Mouse (Mus musculus) kidney, postnatal 14 days (tissue): ENCODE data around the gene Scd3.
"Not testable (repeated sequence)": the region's sequence is repeated elsewhere in the genome, so short reads cannot be mapped to it uniquely, and the experiment has no call there.

Source experiments
- DNase-seq: peaks from one replicate; pipeline ENCODE4 v3.0.0; 2022; ENCODE audit warnings: mixed read lengths

The Scd3 gene

GRCm38 (mm10) chr19:44275418-44275817 lies 72.3 kb downstream of the Scd3 start:
- DNase-seq, result no peak

GRCm38 (mm10) chr19:44276861-44277260 lies 73.8 kb downstream of the Scd3 start:
- no peak for DNase-seq

- DNase-seq, result no peak
Measured at GRCm38 (mm10) chr19:44277931-44278330, 74.9 kb downstream of the Scd3 start.

GRCm38 (mm10) chr19:44280755-44281154 lies 77.7 kb downstream of the Scd3 start:
- DNase-seq, result peak; percentile 69

GRCm38 (mm10) chr19:44281825-44282447 lies 78.9 kb downstream of the Scd3 start:
- DNase-seq, result not testable (repeated sequence)

- no peak for DNase-seq
Measured at GRCm38 (mm10) chr19:44282534-44283156, 79.6 kb downstream of the Scd3 start.

GRCm38 (mm10) chr19:44283157-44284024 lies 80.3 kb downstream of the Scd3 start:
- DNase-seq, result no peak

GRCm38 (mm10) chr19:44284025-44284695 lies 81.1 kb downstream of the Scd3 start:
- peak; percentile 95 for DNase-seq

GRCm38 (mm10) chr19:44284723-44285122 lies 81.7 kb downstream of the Scd3 start:
- peak; percentile 70 for DNase-seq

GRCm38 (mm10) chr19:44285554-44285953 lies 82.5 kb downstream of the Scd3 start:
- no peak for DNase-seq

- no peak for DNase-seq
Measured at GRCm38 (mm10) chr19:44286109-44286508, 83.0 kb downstream of the Scd3 start.

- no peak for DNase-seq
Measured at GRCm38 (mm10) chr19:44287415-44288110, 84.5 kb downstream of the Scd3 start.

- no peak for DNase-seq
Measured at GRCm38 (mm10) chr19:44292083-44292482, 89.0 kb downstream of the Scd3 start.

- no peak for DNase-seq
Measured at GRCm38 (mm10) chr19:44292483-44292882, 89.4 kb downstream of the Scd3 start.

- no peak for DNase-seq
Measured at GRCm38 (mm10) chr19:44292941-44293768, 90.1 kb downstream of the Scd3 start, which contains the start of gene Scd2. Gene Scd2, plus strand, starts transcription at chr19:44293674.
